Mouse (Mus musculus) neural tube, embryonic 10.5 days (tissue): ENCODE measurements at regions not wholly inside any gene's neighbourhood (a gene's known extent, or its start where the extent isn't known, plus 50 kb on each side); places are given as distances from the start of the nearest gene placed in this dataset.
A peak's percentile ranks its signal among the peaks of the same experiment; 100 is the strongest.

ENCODE experiments used
- DNase-seq: peaks from one replicate; pipeline ENCODE4 v3.0.0-alpha.2; 2017; ENCODE audit warnings: low spot score; ENCODE audit errors: extremely low spot score

DNA sequence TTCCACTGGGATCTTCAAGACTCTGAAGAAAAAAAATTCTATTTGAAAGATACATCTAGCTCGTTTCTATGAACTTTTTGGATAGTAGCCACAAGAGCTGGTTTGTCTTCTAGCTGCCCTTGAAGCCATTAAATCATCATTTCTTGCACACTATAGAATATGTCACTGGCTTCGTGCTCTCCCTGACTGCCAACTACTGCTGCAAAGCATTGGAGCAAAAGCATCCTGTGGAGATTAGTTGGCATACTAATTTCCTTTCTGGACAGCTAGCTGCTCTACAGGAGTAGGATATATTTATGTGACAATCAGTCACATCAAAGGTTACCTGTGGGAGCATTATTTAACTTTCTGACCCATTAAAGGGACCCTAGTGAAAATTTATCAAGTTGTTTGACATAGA lies 243.1 kb downstream of the Pdgfc start:
- DNase-seq: no peak

DNA sequence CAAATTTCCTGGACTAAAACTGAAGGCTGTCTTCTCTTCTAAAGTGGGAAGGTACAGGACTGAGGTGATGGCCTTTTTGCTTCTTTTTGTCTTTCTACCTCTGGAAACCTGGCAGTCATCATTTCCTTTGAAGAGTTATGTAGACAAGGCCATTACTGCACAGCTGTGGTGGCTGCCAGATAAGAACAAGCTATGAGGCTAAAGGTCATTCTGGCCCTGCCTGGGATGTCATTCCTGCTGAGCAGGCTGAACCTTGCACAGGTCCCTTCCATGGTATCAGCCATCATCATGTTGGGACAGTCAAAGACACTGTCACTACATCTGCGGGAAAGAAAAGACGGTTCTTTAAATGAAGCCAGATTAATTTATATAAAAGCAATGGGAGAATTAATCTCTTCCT lies 253.5 kb downstream of the Pdgfc start:
- DNase-seq: no peak

DNA sequence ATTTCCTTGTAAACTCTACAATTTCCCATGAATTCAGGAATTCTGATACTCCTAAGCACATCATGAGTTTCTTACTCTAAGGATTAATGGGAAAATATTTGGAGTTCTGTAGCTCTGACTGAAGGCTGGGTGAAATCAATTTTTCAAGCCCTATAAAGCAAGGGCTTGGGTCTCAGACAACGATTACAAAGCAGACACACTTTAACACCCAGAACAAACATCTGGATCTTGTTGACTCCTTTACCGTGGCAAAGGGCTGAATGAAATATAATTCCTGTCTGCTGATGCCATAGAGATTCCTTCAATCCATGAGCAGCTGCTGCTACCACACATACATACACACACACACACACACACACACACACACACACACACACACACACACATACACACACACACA lies 256.2 kb downstream of the Pdgfc start:
- DNase-seq: no peak

DNA sequence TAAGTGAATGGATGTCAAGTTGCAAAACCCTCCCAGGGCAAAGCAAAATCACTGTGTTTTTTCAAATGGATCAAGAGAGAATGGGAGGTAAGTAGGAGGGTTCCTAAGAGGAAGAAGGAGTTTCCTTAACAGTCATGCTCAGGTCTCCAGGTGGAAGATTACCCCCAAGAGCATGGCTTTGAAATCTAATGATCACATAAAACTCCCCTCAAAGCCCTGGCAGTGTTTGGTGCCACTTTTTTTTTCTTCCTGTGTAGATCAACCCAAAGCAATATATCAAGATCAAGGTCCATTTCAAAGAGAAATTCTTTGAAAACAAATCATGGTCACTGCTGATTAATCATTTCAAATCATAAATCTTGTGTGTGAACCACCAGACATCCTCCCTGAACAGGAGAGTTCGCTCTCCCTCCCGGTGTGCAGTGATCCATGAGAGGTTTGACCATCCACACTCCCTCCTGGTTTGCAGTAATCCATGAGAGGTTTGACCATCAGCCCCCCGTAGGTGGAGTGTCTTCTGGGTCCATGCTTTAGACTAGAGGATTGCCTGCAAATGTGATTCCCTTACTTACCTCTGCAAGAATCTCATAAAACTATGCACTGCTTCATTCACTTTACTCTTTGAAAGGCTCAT lies 257.1 kb downstream of the Pdgfc start:
- DNase-seq: no peak

DNA sequence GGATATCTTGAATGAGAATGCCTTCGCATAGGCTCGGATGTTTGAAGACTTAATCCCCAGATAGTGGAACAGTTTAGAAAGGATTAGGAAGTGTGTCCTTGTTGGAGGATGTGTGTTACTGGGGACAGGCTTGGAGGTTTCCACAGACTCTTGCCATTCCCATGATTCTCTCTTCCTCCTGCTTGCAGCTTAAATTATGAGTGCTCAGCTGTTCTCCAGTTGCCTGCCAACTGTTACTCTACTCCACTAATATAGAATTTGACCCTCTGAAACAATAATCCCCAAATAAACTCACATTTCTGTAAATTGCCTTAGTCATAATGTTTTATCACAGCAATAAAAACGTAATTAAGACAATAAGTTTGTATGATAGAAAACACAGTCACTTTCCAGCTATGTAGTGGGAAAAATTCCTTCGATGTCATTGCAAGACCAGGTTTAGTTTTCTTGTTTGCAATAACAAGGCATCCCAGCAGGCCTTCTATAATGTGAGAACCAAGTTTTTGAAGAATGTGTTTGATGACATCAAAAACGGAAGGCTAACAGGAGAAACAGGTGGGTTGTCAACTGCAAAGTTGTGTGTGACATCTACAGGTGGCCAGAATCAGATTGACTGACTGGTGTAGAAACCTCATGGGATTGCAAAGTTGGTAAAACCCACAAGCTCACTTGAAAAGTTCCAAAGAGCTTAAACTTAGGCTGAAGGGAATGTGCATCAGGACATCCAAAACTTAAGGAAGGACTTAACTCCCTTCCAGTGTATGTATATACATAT lies 268.0 kb downstream of the Pdgfc start:
- DNase-seq: no peak

DNA sequence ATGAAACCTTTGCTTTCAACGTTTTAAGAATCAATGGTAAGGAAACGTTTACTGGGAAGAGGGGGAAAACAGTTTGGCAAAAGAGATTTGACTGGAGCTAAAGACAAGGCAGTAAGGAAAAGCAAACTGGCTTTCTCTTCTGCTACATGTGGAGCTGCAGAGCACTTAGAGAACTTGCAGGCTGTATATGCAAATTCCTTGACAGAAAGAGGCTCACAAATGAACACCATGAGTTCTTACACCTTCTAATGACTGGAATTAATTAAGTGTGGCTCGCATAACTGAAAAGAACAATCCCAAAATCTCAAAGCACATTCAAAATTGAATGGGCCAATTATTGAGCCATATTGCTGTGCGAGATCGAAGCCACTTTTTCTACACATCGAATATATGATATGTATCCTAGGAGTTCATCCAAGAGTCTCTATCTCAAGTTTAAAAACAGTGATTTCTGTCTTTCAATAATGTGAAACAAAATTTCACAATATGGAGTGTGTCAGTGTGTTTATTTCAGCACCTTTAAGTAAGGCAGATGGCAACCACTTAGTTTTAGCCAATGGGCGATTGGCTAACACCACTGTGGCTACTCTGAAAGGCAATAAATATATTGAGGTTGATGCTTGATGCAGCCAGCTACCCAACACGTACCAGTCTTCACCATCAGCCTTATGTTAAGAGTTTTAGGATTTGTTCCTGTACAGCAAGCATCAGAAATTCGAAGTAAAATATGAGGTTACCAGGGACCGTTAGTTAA lies 269.4 kb downstream of the Pdgfc start:
- no peak for DNase-seq

DNA sequence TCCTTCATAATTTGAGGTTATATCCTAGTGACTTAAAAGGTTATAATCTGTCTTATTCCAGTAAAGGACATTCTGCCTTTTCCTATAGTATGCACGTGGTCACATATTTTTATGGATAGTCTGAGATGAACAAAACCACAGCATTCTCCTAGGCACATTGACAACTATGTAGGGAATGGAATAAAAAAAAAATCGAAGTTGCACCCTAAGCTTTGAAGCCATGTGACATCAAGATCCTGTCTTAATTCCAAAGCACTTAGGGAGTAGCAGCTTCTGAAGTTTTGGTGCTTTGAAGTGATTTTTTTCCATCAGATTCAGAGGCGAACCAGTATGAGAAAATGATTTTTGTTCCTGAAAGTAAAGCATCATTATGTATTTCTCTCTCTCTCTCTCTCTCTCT lies 290.6 kb downstream of the Pdgfc start:
- no peak for DNase-seq

DNA sequence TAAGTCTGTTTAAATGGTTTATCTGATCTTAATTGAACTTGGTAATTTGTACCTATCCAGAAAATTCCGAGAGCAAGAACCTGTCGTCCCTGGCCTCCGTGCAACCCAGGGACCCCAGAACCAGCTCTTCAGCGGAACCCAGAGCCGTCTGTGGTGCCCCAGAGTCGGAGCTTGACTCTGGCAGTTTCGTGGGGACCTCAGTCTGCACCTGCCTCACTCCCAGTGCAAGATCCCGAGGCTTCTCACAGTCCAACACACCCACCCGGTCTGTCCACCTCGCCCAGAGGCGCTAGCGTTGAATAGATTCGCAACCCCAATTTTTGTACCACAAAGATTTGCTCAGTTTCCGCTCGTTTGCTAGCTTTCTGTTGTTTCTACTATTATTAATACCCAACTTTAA lies 315.5 kb downstream of the Pdgfc start:
- DNase-seq: no peak

DNA sequence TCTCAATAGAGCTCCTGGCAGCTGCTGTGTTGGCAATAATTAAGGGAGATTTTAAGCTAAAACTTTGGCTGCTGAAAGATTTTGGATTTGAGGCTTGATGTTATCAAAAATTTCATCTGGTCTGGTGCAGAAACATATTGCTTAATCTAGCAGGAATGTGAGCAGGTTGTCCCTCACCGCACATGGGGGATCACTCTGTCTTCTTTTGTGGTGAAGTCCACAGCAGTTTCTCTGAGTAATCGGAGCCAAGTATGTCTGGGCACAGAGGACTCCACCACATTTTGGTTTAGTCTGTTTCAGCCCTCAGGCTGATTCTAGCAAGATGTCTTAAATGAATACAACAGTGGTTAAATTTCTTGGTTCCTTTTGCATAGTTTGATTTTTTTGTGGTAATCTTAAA lies 331.7 kb downstream of the Pdgfc start:
- no peak for DNase-seq

DNA sequence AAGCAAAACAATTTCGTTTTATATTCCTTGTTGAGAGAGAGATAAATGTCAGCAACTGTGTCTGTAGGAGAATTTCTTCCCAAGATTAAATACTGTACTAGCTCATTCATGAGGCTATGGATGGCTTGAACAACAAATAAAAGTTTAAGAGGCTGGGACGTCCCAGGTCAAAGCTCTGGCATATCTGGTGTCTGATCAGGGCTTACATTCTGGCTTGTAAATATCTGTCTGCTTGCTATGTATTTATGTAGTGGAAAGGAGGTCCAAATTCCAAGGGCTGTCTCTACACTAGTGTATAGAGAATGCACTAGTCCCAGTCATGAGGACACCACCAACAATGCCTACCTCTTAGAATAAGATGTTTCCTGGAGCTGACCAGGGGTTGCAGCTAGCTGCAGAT lies 332.4 kb downstream of the Pdgfc start:
- no peak for DNase-seq

DNA sequence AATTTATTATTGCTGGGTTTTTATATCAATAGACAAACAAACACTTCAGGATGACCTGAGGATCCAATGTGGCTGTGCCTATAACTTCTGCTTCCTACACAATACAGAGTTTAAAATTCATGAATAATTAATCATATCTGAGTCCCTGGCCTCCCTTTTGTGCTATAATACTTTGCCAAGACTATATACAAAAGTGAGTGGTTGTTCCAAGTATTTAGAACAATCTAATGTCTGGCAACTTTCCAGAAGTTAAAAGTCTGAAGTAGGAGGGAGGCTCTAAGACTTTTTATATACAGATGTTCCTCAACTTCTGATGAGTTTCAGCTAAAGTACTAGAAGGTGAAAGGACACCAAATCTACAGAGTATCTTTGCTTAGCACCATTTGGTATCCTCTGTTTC lies 333.5 kb downstream of the Pdgfc start:
- DNase-seq: no peak

DNA sequence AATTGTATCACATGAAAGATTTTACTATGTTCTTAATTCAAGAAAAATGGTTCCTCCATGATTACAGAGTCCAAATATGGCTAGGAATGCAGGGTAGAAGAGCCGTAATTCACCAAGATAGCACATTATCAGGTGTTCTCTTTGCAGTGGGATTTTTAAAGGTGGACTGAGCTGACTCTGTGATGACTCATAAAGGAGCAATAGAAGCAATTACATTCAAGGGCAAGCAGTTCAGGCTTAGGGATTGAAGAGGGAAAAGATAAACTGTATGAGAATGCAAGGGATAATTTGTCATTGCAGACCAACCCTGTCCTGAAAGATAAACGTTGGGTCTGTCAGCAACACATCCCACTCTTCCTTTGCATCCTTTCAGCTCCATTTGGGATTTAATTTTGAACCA lies 339.8 kb downstream of the Pdgfc start:
- DNase-seq: no peak

DNA sequence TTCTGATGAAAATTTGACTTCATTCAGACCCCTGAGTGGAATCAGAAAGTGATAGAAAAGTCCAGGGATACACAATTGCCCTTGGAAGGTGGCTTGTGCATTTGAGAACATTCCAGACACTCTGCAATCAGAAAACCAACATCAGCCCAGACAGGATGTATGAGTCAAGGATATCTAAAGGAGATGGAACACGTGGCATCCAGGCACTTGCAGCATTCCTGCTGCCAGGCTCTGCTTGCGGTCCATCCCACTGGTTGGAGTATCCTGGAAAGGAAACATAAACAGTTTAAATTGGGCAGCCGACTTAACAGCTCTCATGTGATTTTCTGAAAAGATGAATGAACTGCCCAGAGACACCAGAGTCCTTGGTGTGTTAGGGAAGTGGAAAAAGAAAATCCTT lies 341.2 kb downstream of the Pdgfc start:
- peak; percentile 35 for DNase-seq

DNA sequence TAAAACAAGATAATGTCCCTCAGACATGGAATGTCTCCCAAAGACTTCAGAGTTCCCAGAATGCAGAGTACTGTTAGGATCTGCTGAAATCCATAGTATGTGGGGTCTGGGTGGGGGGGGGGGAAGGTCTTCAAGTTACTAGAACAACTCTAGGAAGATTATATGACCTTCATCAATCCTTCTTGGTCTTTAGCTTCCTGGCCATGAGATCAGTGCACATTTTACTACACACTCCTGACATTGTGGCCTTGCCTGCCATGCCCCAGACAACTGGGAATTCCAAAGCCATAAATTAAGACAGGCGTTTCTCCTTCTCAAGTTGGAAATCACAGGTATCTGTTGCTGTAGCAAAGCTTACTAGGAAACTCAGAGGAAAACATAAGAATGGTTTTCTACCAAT lies 343.1 kb downstream of the Pdgfc start:
- DNase-seq: no peak

DNA sequence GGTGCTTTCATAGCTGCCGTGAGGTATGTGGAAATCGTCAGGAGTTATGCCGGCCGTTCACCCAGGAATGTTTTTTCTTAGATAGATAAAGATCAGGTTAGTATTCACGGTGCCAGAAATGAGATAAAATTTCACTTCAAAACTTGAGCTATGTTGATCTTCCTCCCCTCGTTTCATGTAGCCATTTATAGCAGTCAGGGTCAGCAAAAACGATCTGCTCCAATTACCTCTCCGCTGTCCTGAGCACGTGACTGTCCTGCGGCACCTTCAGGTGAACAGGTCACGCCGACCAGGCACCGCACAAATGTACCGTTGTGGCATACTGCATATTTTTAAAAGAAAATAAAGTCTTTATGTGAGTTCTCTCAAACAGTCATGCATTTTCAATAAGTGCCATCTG lies 350.7 kb downstream of the Pdgfc start:
- no peak for DNase-seq

DNA sequence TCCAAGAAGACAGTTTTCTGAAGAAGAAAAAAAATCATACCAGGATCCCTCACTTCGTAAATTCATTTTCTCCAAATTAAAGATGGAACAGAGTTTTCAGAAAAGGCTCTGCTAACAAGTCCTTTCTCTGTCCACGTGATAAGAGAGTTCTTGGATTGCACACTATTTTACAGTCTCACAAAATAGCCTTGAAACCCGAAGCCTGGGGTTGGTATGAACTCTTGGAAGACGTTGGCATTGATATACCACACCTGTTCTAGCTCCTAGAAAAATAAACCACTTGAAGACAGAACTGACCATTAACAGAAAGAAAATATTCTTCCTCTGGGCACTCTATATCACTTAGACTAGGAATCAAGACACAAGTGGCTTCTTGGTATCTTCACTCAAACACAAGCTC lies 351.4 kb downstream of the Pdgfc start:
- no peak for DNase-seq

DNA sequence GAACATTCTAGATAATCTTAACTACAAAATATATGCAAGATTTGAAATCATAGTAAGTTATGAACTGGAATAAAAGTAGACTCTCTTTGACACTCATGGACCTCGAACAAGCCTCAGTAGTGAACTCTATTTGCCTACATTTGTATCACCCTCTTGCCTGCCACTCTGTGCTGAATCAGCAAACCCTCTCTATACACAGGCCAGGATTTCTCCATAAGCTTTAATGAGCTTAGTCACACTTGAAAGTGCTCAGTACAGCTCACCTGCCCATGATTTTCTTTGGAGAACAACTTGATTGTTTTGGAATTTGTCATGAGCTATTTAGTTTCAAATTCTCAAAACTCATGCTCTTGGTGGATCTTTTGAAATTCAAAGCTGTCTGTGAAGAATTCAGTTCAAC lies 361.0 kb downstream of the Pdgfc start:
- no peak for DNase-seq

DNA sequence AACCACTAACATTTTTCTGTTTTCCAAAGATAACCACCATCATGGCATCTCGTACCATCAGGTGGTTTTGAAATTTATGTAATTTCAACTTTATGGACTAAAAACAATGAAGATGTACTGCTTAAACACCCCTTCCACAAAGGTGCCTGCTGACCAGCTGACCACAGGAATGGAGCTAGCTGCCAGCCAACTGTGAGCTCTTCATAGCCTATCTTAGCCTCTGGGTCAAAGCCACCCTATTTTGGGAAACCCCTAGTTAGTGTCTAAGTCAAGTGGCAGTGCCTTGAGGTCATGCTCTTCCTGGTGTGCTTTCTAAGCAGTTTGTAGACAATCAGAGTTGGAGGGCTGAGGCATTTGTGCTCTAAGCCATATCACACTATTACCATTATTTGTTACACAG lies 364.8 kb downstream of the Pdgfc start:
- no peak for DNase-seq

DNA sequence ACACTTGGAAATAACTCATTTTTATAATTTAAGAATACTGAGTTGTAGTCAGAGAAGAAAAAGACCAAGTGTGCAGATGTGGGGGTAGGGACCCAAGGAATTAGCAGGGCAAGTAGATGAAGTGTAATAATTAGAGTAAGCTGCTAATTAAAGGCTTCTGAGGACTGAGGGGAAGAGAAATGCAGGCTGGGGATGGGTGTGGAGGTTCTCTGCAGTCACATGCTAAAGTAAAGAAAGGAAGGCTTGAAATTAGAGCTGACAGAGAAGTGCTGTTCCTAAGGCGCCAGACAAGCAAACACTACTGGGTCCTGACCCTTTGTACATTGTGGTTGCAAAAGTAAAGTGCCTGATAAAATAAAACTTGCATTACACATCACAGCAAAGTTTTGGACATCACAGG lies 372.7 kb downstream of the Pdgfc start:
- no peak for DNase-seq

DNA sequence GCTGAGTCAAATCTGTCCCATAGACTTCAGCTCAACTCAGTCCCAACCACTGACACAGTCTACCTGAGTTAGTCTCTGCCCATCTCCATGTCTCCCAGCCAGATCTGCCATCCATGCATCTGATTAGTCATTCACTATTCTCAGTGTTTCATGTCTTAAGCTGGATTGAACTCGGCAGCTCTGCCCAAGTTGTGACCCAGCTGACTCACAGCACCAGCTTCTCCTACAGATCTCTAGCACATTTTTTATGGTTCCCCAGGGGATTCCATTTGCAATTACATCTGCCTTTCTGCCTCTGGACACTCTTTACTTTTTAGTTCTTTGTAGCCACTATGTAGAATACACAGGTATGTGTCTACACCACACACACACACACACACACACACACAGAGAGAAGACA lies 385.7 kb downstream of the Pdgfc start:
- DNase-seq: no peak

DNA sequence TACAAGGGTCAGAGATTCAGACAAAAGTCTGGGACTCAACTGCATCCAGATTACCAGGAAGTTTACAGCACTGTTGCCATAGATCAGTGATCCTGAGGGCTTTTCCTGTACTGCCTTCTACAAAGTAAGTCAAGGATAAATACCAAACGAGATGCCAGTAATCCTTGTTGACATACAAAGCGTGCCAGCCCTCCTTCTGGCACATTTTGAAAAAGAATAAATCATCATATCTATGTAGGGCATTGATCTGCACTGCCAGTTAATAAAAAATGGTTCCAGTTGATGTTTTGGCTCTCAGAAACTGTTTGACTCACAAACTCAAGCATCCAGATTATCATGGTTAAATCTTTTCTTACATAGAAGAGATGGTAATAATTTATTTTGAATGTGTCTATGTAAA lies 390.5 kb downstream of the Pdgfc start:
- no peak for DNase-seq
